Mouse (Mus musculus) lung, postnatal 4 days (tissue): Measurements from ENCODE around the gene Hunk.
A peak's percentile ranks its signal among the peaks of the same experiment; 100 is the strongest.

Experiments
- DNase-seq, 2 experiments: peaks; one replicate each; pipeline ENCODE4 v3.0.0; 2021

Gene Hunk

GRCm38 (mm10) chr16:90439493-90439892 is 53.7 kb downstream of the Hunk start:
- no peak for DNase-seq

GRCm38 (mm10) chr16:90440654-90441053 is 54.8 kb downstream of the Hunk start:
- no peak for DNase-seq

GRCm38 (mm10) chr16:90442991-90443390 is 57.2 kb downstream of the Hunk start:
- DNase-seq, result no peak

GRCm38 (mm10) chr16:90453197-90453596 is 67.4 kb downstream of the Hunk start:
- peak; percentile 66 to 89 for DNase-seq

- no peak for DNase-seq
Observed at GRCm38 (mm10) chr16:90456495-90457125, 70.8 kb downstream of the Hunk start.

- peak; percentile 25 to 46 for DNase-seq
Observed at GRCm38 (mm10) chr16:90458899-90459610, 73.2 kb downstream of the Hunk start.

GRCm38 (mm10) chr16:90461304-90461905 is 75.6 kb downstream of the Hunk start:
- DNase-seq, result peak; percentile 39 to 67

GRCm38 (mm10) chr16:90462728-90463275 is 77.0 kb downstream of the Hunk start:
- peak; percentile 36 to 61 for DNase-seq

- DNase-seq, result no peak
Observed at GRCm38 (mm10) chr16:90465154-90465553, 79.3 kb downstream of the Hunk start.

- no peak for DNase-seq
Observed at GRCm38 (mm10) chr16:90468286-90468685, 82.5 kb downstream of the Hunk start.

- no peak for DNase-seq
Observed at GRCm38 (mm10) chr16:90475701-90476229, 90.0 kb downstream of the Hunk start.

GRCm38 (mm10) chr16:90481612-90482011 is 95.8 kb downstream of the Hunk start:
- no peak for DNase-seq

GRCm38 (mm10) chr16:90483341-90483740 is 97.5 kb downstream of the Hunk start:
- DNase-seq, result no peak

- DNase-seq, result no peak
Observed at GRCm38 (mm10) chr16:90485125-90485524, 99.3 kb downstream of the Hunk start.

GRCm38 (mm10) chr16:90485599-90485998 is 99.8 kb downstream of the Hunk start:
- no peak for DNase-seq

GRCm38 (mm10) chr16:90490066-90490465 is 104.3 kb downstream of the Hunk start:
- peak in 1 of 2 experiments; percentile 34 for DNase-seq

- peak in 1 of 2 experiments; percentile 24 for DNase-seq
Observed at GRCm38 (mm10) chr16:90491898-90492499, 106.2 kb downstream of the Hunk start.

GRCm38 (mm10) chr16:90496930-90497329 is 111.1 kb downstream of the Hunk start:
- DNase-seq, result no peak

- DNase-seq, result no peak
Observed at GRCm38 (mm10) chr16:90497749-90498464, 112.1 kb downstream of the Hunk start.

GRCm38 (mm10) chr16:90500809-90501208 is 115.0 kb downstream of the Hunk start:
- DNase-seq, result no peak

GRCm38 (mm10) chr16:90505252-90505651 is 119.4 kb downstream of the Hunk start:
- no peak for DNase-seq

GRCm38 (mm10) chr16:90505680-90506079 is 119.9 kb downstream of the Hunk start:
- no peak for DNase-seq
